Mouse (Mus musculus): ENCODE measurements around the gene Nhsl1. TPM values are rescaled to one million over a fixed set of nuclear protein-coding genes. Genes with fewer than 3 reads are reported as not detected.
A peak's percentile ranks its signal among the peaks of the same experiment; 100 is the strongest.
"Not testable (repeated sequence)": the region's sequence is repeated elsewhere in the genome, so short reads cannot be mapped to it uniquely, and the experiment has no call there.

Gene Nhsl1
- total RNA-seq, 2 experiments from 2014 or later = 22.0 to 24.3 TPM

DNA sequence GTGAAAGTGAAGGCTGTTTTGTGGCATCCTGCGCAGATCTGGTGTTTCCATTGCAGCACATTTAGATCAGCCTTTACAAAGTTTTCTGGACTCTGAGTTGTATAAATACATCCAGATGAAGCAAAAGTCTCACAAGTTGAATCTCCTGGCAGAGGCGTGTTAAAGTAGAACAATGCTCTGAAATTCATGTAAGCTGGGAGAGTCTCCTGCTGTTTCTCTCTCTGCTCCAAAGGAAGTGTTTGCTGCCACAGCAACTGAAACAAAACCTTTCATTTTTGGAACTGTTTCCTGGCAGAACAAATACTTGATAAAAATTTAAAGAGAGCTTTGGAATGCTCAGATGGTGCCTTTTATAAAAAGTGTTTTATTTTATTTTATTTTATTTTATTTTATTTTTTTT is 118.8 kb downstream of the Nhsl1 start:
- no peak for DNase-seq (ENCODE audit: low spot score in 2 of 2)

GRCm38 (mm10) chr10:18445603-18446358 is 127.0 kb downstream of the Nhsl1 start:
- no peak for DNase-seq (ENCODE audit: low spot score in 2 of 2)

DNA sequence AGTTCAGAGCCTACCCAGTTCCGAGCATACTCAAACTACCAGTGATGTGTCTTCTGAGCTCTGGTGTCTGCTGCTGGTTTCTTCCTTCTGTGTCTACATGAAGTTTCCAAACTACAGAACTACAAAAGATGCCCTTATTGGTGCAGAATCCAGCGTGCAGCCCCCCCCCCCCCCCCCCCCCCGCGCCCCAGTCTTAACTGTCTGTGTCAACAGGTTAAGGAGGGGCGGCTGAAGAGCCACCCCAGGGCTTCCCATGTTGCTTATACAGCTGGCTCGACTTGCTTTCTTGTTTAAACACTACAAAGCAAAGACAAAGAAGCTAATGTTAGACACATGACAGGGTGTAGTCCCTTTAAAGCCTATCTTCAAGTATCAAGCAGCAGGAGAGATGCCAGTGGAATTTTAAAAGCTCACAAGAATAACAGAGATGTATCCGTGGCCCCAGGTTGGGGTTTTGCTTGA is 127.6 kb downstream of the Nhsl1 start:
- DNase-seq (ENCODE audit: low spot score in 2 of 2) = no peak

DNA sequence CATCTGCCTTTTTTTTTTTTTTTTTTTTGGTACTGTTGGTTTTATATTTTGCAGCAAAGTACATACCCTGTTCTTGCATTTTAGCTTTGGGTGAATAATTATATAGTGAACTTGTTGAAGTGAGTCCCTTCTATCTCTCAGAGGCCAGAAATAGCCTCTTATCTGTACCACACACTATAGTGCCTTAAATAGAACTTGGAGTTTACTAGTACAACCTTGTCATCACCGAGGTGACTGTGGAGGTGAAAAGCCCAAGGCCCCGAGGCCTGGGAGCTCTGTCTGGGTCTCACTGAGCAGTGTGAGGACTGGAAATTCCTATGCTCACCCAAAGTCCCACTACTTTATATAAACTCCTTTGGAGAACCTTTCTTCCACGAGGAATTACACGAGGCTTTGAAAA is 128.5 kb downstream of the Nhsl1 start:
- DNase-seq (ENCODE audit: low spot score in 2 of 2) = no peak

- DNase-seq (ENCODE audit: low spot score in 2 of 2) = not testable (repeated sequence)
These were observed 130.1 kb downstream of the Nhsl1 start for GRCm38 (mm10) chr10:18448896-18449295.

- peak; percentile 54 to 78 for DNase-seq (ENCODE audit: low spot score in 2 of 2)
These were observed 134.6 kb downstream of the Nhsl1 start for GRCm38 (mm10) chr10:18453380-18453779.

DNA sequence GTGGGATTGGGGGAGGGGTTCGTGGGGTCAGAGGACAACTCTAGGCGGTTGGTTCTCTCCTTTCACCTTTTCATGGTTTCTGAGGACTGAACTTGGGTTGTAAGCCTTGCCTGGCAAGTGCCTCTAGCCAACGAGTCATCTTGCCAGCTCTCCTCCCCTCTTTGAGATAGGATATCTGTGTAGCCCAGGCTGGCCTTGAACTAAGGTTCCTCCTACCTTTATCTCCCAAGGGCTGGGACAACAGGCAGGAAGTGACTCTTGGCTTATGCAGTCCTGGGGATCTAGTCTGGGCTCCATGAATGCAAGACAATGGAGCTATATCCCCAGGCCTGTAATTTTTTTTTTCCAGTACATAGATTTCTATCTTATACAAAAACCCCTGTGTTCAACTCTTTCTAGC is 135.4 kb downstream of the Nhsl1 start:
- no peak for DNase-seq (ENCODE audit: low spot score in 2 of 2)

GRCm38 (mm10) chr10:18455301-18455920 is 136.6 kb downstream of the Nhsl1 start:
- no peak for DNase-seq (ENCODE audit: low spot score in 2 of 2)

DNA sequence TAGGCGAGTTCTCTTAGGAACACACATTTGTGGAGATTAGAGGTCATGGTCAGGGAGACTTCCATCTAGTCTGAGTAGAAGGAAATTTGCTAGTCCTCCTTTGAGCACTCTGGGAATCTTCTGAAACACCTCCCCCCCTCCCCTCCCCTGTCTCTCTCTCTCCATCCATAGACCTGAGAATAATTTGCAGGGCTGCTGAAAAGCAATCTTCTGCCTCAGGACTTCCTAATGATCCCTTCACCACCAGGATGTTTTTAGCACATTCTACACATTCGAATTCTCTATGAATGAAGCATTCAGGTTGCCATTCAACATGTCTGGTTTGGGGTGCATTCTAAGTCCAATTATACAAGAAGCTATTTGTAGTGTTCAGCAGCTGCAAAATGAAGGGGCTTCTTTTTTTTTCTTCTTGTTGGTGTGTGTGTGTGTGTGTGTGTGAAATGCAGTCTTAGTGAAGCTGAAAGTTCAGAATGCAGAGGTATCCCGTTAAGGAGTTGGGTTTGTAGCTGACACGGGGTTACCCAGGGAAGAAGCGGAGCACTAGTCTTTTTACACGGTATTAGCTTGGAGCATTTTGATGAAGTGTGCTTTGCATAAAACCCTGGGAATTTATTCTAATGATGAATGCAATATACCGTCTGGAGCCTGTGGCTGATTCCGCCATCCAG is 139.2 kb downstream of the Nhsl1 start:
- no peak for DNase-seq (ENCODE audit: low spot score in 2 of 2)

- no peak for DNase-seq (ENCODE audit: low spot score in 2 of 2)
These were observed 142.6 kb downstream of the Nhsl1 start for GRCm38 (mm10) chr10:18461336-18461735.

- DNase-seq (ENCODE audit: low spot score in 2 of 2) = no peak
These were observed 144.5 kb downstream of the Nhsl1 start for GRCm38 (mm10) chr10:18463071-18463841.

DNA sequence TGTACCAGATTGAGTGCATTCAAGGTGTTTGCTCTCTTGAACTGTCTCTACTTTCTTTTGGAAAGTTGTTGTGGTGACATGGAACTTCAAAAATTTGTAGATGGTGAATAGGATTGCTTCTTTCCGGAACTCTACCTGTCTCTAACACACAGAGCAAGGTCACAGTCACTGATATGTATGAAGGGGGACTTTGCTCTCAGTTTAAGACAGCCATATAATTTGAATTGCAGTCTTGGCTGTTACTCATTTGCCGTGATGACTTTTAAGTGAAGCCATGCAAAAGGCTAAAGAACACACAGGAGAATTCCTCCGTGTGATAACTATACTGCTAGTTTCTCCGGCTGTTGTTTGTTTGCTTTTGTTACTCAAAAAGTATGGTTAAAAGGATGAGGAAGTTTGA is 149.6 kb downstream of the Nhsl1 start:
- DNase-seq (ENCODE audit: low spot score in 2 of 2) = no peak

DNA sequence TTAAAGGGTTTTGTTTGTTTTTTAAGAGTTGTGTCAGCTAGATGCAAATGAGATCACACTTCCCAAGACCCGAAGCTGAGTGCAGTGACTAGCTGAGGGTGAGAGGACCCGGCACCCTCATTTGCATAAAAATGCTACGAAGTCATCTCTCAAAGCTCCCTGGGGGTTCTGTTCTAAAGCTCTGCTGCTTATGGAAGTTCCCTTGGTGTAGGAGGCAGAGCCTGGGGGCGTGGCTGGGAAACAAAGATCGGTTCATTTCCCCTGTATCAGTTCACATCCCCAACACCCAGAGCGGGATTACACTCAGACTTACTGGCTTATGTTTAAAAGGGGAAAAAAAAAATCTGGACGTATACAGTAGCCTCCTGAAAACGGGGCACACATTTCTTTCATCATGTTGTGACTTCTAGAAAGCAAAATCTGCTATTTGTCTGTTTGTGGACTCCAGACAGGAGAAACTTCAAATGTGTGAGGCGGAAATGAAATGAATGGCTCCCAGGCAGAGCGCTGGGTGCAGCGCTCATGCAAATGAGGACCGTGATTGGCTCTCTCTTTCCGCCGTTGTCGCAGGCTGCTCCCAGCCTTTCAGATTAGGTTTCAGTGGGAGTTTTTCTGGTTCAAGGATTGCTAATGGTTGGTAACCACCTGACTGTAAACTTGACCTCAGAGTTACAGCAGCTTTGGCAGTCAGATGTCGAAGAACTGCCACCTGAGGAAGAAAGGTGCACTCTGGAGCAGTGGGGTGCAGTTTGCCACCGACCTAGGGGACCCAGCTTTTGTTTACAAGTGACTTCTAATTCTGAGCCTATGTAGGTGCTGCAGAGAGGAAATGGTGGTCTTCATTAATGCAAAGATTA is 150.7 kb downstream of the Nhsl1 start:
- no peak for DNase-seq (ENCODE audit: low spot score in 2 of 2)

DNA sequence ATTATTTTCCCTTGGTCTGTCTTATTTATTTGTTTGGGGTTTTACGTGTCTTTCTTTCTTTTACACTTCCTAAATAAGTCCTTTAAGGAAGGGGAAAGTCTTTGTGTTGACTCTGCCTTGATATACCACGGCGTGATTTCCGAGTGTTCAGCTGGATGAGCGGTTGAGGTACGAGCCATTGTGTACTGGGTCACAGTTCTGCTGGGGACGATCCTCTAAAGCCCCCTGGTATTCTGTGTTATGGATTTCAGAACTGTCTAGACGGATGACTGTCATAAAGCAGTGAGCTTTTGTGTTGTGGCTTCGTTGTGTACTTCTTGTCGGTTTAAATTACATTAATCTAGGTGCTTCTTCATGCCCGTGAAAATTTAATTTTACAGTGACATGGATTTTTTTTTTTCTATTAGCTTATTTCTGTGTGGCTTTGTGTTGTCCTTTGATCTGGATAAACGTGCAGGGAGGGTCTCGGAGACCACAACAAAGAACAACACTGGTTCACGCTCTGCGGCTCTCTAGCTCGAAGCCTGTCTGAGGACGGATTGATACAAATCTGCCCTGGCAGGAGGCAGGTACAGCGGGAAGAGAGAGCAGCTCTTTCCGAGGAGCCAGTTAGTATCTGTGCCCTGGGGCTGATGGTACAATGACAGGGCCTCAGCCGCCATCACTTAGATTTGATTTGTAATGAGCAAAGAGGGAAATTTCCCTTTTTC is 151.7 kb downstream of the Nhsl1 start:
- DNase-seq (ENCODE audit: low spot score in 2 of 2) = no peak

DNA sequence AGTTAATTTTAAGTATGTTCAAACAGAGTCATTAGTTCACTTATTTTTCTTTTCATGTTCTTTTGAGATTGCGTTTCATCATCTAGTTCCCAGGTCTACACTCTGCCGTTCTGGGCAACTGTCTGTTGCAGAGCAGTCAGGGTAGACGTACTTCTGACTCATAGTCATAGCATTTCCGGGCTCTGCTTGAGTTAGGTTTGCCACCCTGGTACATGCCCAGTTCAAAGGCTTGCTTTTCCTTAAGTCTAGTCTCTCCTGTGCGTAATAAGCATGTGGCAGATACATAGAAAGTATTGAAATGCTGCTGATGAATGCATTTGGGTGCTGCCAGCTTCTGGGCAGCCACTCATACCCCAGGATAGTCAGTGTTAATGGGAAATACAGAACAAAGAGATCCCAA is 152.9 kb downstream of the Nhsl1 start:
- no peak for DNase-seq (ENCODE audit: low spot score in 2 of 2)

DNA sequence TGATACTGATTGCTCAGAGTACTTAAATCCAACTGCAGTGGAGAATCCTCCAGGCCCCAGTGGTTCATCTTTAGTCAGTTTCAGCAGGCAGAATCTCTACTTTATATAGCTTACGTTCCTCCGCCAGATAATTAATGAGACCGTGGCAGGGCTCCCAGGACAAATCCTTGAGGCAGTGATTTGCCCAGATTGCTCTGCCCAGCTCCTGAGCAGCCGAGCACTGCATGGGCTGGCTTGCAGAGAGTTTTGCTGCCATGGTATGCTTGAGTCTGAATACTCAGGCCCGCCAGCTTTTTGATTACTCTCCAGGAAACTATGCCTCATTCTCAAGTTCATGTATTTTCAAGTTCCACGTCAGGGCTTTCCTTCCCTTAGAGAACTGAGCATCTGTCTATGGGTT is 156.3 kb downstream of the Nhsl1 start:
- peak in 1 of 2 experiments; percentile 42 for DNase-seq (ENCODE audit: low spot score in 2 of 2)

DNA sequence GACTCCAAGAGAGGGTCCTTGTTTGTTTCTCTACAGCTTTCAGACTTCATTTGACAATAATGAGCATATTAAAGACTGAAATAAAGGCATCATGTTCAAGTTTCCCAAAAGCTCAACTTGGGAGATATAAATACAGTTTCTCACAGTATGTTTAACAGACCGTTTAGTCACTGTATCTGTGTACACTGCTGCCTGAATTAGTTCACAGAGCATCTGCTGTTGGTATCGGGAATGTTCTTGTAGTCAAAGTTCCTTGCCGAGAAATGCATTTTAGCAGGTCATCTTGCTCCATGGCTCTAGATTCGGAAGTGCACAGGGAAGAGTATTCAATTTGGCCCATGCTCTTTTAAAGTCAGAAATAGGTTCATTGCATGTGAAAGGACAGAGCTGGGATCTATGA is 159.5 kb downstream of the Nhsl1 start:
- no peak for DNase-seq (ENCODE audit: low spot score in 2 of 2)

DNA sequence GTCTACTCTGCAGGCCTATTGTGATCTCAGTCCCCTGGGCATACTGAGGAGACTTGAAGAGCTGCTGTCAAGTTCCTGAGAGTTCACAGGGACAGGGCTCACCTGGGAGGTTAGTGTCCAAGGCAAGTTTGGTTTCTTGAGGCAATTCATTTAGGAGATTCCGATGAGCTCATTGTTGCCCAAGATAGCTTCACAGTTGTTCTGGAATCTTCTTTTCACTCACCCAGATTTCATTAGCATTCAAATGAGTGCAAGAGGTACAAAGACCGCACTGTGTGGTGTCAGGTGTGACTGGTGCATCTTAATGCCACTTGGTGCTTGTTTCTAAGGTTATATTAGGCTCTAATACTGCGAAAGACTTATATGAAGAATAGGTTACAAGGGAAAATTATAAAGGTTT is 160.5 kb downstream of the Nhsl1 start:
- DNase-seq (ENCODE audit: low spot score in 2 of 2) = no peak

DNA sequence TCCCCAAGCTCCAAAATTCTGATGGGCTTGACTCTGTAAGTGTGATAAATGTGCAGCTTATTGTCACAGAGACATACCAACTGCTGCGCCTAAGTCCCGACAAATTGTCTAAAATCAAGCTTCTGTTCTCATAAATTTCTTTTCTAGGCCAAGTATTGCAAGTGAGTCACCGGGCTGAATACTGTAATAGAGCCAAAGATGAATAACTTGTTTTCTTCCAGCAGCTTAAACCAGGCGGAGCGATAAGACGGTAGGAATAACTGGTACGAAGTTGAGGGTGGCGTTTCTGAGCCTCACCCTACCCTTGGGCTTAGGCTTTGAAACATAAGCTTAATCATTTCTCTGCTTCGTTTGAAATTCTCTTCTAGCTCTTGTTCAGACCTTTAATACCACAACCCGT is 162.1 kb downstream of the Nhsl1 start:
- no peak for DNase-seq (ENCODE audit: low spot score in 2 of 2)

Measured in gastrocnemius, postnatal 4 days (tissue).